Mouse (Mus musculus) liver, embryonic 13.5 days (tissue): ENCODE measurements at regions not wholly inside any gene's neighbourhood (a gene's known extent, or its start where the extent isn't known, plus 50 kb on each side); places are given as distances from the start of the nearest gene placed in this dataset.

Experiments used
- ATAC-seq: fragments of 200-750 bp; cut with Nextera tagmentation; 2 replicates; pipeline ENCODE4 v1.8.0; 2017; ENCODE audit warnings: low read depth, mild to moderate bottlenecking, moderate number of reproducible peaks, moderate library complexity
- DNase-seq: peaks from one replicate; pipeline ENCODE4 v3.0.0; 2022
- H3K27ac ChIP-seq: fragments of 300-500 bp; sonication (generic); 2 replicates; pipeline ENCODE4 v1.5.1; 2015; ENCODE audit warnings: moderate library complexity, mild to moderate bottlenecking, inconsistent platforms
- H3K27me3 ChIP-seq: fragments of 300-500 bp; sonication (generic); 2 replicates; pipeline ENCODE4 v1.6.1; 2015; ENCODE audit warnings: mild to moderate bottlenecking, inconsistent platforms
- H3K36me3 ChIP-seq: fragments of 300-500 bp; sonication (generic); 2 replicates; pipeline ENCODE4 v1.6.1; 2015; ENCODE audit warnings: mild to moderate bottlenecking, inconsistent platforms
- H3K4me1 ChIP-seq: fragments of 300-500 bp; sonication (generic); replicated peaks from 2 replicates; pipeline ENCODE4 v1.6.1; 2015; ENCODE audit warnings: inconsistent platforms
- H3K4me2 ChIP-seq: fragments of 300-500 bp; sonication (generic); 2 replicates; pipeline ENCODE4 v1.6.1; 2015; ENCODE audit warnings: inconsistent platforms, mild to moderate bottlenecking, moderate library complexity
- H3K4me3 ChIP-seq: fragments of 300-500 bp; sonication (generic); replicated peaks from 2 replicates; pipeline ENCODE4 v1.5.1; 2015; ENCODE audit warnings: mild to moderate bottlenecking, inconsistent platforms
- H3K9ac ChIP-seq: fragments of 300-500 bp; sonication (generic); 2 replicates; pipeline ENCODE4 v1.6.1; 2015; ENCODE audit warnings: mild to moderate bottlenecking, inconsistent platforms
- H3K9me3 ChIP-seq: fragments of 300-500 bp; sonication (generic); replicated peaks from 2 replicates; pipeline ENCODE4 v1.6.1; 2016; ENCODE audit warnings: inconsistent platforms
- WGBS: fragments of 180-500 bp; shearing (Covaris S2); methylation state at CpG from one replicate; pipeline ENCODE4 v1.1.7; 2015; ENCODE audit not compliant: insufficient replicate concordance; 5-methylcytosine and 5-hydroxymethylcytosine counted together

GRCm38 (mm10) chr13:52279281-52279969 is 251.7 kb downstream of the Diras2 start:
- Histone ChIP-seq H3K36me3 (no peaks in the 10 kb centered on the region), H3K4me2 (no peak overlapping the region), H3K27ac (no peak overlapping the region), H3K4me1 (no peaks in the 10 kb centered on the region), H3K27me3 (no peaks in the 10 kb centered on the region), H3K9me3 (no peaks in the 10 kb centered on the region), H3K9ac (no peak overlapping the region), H3K4me3 (no peak overlapping the region)
- DNase-seq (no peak), ATAC-seq (no peak)
- WGBS: 53% methylated on average over 11 of the region's 11 CpGs

GRCm38 (mm10) chr13:52279970-52280348 is 251.1 kb downstream of the Diras2 start:
- H3K9me3 ChIP-seq: no peaks in the 10 kb centered on the region
- no peak overlapping the region for H3K27ac ChIP-seq
- H3K4me2 ChIP-seq: no peak overlapping the region
- no peak for DNase-seq
- H3K36me3 ChIP-seq: no peaks in the 10 kb centered on the region
- H3K27me3 ChIP-seq: no peaks in the 10 kb centered on the region
- no peak overlapping the region for H3K9ac ChIP-seq
- no peak for ATAC-seq
- no peaks in the 10 kb centered on the region for H3K4me1 ChIP-seq
- H3K4me3 ChIP-seq: no peak overlapping the region
- 61% methylated on average over 5 of the region's 5 CpGs for WGBS

GRCm38 (mm10) chr13:52281271-52281670 is 249.8 kb downstream of the Diras2 start:
- Histone ChIP-seq H3K4me3 (no peak overlapping the region), H3K27me3 (no peaks in the 10 kb centered on the region), H3K4me2 (no peak overlapping the region), H3K36me3 (no peaks in the 10 kb centered on the region), H3K27ac (no peak overlapping the region), H3K9me3 (no peaks in the 10 kb centered on the region), H3K4me1 (no peaks in the 10 kb centered on the region), H3K9ac (no peak overlapping the region)
- no peak for DNase-seq
- WGBS: 51% methylated on average over 2 of the region's 2 CpGs
- no peak for ATAC-seq

GRCm38 (mm10) chr13:52282500-52282899 is 248.6 kb downstream of the Diras2 start:
- DNase-seq: no peak
- no peak overlapping the region for H3K4me2 ChIP-seq

DNA sequence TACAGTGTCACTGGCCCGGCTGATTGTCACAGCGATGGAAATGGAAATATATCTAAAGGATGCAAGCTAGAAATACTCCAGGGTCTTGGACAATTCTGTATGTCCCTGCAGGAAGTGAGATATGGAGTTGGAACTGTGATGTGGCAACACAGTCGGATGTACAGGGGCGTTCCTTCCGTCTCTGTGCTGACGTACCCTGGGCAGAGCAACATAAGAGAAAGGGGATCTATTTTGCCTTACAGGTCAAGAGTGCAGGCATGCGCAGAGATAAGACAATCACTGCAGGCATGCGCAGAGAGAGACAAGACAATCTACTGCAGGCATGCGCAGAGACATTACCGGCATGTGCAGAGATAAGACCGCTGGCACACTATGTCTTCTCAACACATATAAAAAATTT is 247.6 kb downstream of the Diras2 start:
- WGBS: 14% methylated on average over 11 of the region's 11 CpGs
- Histone ChIP-seq H3K36me3 (no peaks in the 10 kb centered on the region), H3K4me1 (no peaks in the 10 kb centered on the region), H3K9ac (no peak overlapping the region), H3K27me3 (no peaks in the 10 kb centered on the region), H3K4me3 (no peak overlapping the region), H3K27ac (no peak overlapping the region), H3K9me3 (no peaks in the 10 kb centered on the region), H3K4me2 (no peak overlapping the region)
- ATAC-seq (peak; percentile 68), DNase-seq (no peak)

More at GRCm38 (mm10) chr13:52282500-52282899, 248.6 kb downstream of the Diras2 start:
- 71% methylated on average over 12 of the region's 13 CpGs for WGBS
- Histone ChIP-seq H3K9me3 (no peaks in the 10 kb centered on the region), H3K27me3 (no peaks in the 10 kb centered on the region), H3K36me3 (no peaks in the 10 kb centered on the region), H3K4me1 (no peaks in the 10 kb centered on the region), H3K9ac (no peak overlapping the region), H3K4me3 (no peak overlapping the region), H3K27ac (no peak overlapping the region)
- ATAC-seq: no peak

DNA sequence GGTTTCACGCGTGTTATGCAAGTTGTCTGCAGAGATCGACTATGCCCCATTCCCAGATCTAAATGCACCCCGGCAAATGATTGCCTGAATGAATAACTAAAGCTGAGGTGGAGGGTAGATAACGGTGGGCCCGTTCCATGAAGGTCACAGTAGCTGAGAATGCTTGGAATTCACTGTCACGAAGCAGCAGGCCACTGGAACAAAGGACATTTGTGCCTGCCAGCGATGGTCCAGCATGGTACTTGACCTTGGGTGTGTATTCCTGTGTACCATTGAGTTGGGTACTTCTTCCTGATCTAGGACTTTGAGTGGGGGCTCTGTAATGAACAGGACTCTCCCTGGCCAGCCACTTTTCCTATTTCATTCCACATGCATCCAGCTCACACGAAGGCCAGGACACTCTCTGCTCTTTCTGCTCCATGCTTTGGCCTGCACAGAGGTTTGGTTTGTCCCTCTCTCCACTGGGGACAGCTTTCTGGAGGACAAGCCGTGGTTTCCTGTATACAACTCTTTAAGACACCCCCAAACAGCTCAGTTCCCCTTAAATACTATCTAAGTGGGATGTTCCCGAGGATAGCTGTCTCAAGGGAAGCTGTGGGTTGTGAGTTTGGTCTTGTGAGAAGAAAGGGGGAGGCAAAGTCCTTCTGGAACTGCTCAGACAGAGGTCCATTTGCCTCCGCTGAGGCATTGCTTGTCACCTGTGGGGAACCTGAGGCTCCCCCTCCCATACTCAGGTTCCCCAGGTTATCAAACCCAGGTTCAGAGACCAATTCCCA is 246.9 kb downstream of the Diras2 start:
- Histone ChIP-seq H3K4me1 (no peaks in the 10 kb centered on the region), H3K9ac (no peak overlapping the region), H3K4me3 (no peak overlapping the region), H3K27me3 (no peaks in the 10 kb centered on the region), H3K36me3 (no peaks in the 10 kb centered on the region), H3K9me3 (no peaks in the 10 kb centered on the region), H3K4me2 (no peak overlapping the region), H3K27ac (no peak overlapping the region)
- ATAC-seq (no peak), DNase-seq (no peak)
- 65% methylated on average over 12 of the region's 12 CpGs for WGBS

- ATAC-seq: no peak
- 64% methylated on average over 6 of the region's 6 CpGs for WGBS
- H3K4me2 ChIP-seq: no peak overlapping the region
- H3K4me1 ChIP-seq: no peaks in the 10 kb centered on the region
- H3K27ac ChIP-seq: no peak overlapping the region
- no peaks in the 10 kb centered on the region for H3K27me3 ChIP-seq
- no peak overlapping the region for H3K4me3 ChIP-seq
- no peak overlapping the region for H3K9ac ChIP-seq
- no peak for DNase-seq
- no peaks in the 10 kb centered on the region for H3K36me3 ChIP-seq
- H3K9me3 ChIP-seq: no peaks in the 10 kb centered on the region
Measured at GRCm38 (mm10) chr13:52288400-52288799, 242.7 kb downstream of the Diras2 start.

DNA sequence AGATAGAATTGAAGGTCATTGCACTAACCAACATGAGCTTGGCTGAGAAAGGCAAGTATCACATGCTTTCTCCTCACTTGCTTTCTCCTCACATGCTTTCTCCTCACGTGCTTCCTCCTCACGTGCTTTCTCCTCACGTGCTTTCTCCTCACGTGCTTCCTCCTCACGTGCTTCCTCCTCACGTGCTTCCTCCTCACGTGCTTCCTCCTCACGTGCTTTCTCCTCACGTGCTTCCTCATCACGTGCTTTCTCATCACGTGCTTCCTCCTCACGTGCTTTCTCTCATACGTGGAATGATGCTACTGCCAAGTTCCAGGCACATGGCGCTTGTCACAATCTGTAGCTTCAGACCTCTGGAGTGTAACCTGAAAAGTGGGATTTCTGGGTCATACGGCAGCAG is 235.2 kb downstream of the Diras2 start:
- H3K9ac ChIP-seq: no peak overlapping the region
- DNase-seq (no peak), ATAC-seq (no peak)
- H3K9me3 ChIP-seq: no peaks in the 10 kb centered on the region
- no peaks in the 10 kb centered on the region for H3K4me1 ChIP-seq
- no peaks in the 10 kb centered on the region for H3K27me3 ChIP-seq
- H3K4me2 ChIP-seq: no peak overlapping the region
- 61% methylated on average over 15 of the region's 15 CpGs for WGBS
- H3K27ac ChIP-seq: no peak overlapping the region
- no peak overlapping the region for H3K4me3 ChIP-seq
- no peaks in the 10 kb centered on the region for H3K36me3 ChIP-seq

DNA sequence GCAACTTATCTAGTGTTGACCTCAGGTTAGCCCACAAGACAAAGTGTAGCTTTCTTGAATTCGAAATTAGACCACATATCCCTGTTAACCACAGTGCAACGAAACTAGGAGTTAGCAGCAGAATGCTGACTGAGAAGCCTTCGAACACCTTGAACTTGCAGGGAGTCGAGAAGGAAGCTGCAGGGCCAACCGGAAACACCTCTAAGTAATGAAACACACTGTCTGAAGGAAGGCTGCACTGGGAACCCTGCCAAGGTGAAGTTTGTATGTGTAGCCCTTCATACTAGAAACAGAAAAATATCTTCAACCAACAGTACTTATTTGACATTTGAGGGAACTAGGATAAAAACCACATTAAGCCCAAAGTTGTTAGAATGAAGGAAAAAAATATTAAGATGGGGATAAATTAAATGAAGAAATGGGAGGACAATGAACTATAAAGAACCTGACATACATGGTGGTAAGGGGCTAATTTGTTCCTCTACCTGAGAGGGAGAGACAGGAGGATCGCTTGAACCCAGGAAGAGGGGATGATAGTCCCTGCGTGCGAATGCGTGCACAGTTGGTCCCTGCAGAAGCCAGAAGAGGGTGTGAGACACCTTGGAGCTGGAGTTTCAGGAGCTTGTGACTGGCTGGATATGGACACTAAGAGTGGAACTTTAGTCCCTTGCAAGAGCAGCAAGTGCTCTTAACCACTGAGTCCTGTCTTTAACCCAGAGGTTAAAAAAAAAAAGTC is 234.4 kb downstream of the Diras2 start:
- H3K9me3 ChIP-seq: no peaks in the 10 kb centered on the region
- H3K27me3 ChIP-seq: no peaks in the 10 kb centered on the region
- no peak overlapping the region for H3K9ac ChIP-seq
- no peak overlapping the region for H3K27ac ChIP-seq
- no peaks in the 10 kb centered on the region for H3K36me3 ChIP-seq
- DNase-seq: no peak
- whole genome bisulfite sequencing: 63% methylated on average over 9 of the region's 9 CpGs
- no peak for ATAC-seq
- H3K4me2 ChIP-seq: no peak overlapping the region
- H3K4me1 ChIP-seq: no peaks in the 10 kb centered on the region
- H3K4me3 ChIP-seq: no peak overlapping the region

GRCm38 (mm10) chr13:52297277-52297623 is 233.8 kb downstream of the Diras2 start:
- Histone ChIP-seq H3K4me3 (no peak overlapping the region), H3K9me3 (no peaks in the 10 kb centered on the region), H3K4me1 (no peaks in the 10 kb centered on the region), H3K27me3 (no peaks in the 10 kb centered on the region), H3K4me2 (no peak overlapping the region), H3K36me3 (no peaks in the 10 kb centered on the region), H3K27ac (no peak overlapping the region), H3K9ac (no peak overlapping the region)
- DNase-seq (no peak), ATAC-seq (no peak)
- WGBS: 72% methylated on average over 7 of the region's 7 CpGs

DNA sequence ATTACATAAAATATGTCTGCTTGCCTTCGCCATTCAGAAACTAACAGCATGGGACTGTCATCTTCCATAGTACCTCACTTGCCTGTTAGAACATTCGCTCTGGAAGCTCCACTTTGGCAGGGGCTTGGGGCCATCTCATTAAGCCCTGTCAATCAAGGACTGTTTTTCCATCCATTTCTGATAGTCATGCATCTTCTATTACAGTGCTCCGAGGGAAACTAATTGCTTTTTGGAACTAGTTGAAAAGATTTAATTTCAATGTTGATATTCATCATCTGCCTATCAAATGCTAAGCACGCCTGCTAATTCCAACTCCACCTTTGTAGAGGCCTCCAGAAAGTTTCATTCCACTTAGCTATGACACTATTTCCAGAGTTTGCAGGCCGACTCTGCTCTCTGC is 232.7 kb downstream of the Diras2 start:
- Histone ChIP-seq H3K27ac (no peak overlapping the region), H3K36me3 (no peaks in the 10 kb centered on the region), H3K4me2 (no peak overlapping the region), H3K4me1 (no peaks in the 10 kb centered on the region), H3K27me3 (no peaks in the 10 kb centered on the region), H3K9me3 (no peaks in the 10 kb centered on the region), H3K9ac (no peak overlapping the region), H3K4me3 (no peak overlapping the region)
- DNase-seq (no peak), ATAC-seq (no peak)
- WGBS: 59% methylated on average over 5 of the region's 5 CpGs
